Mouse (Mus musculus) hematopoietic multipotent progenitor cell, adult 10-12 weeks (in vitro differentiated cells): ENCODE measurements around the gene Gm9944. TPM values are rescaled to one million over a fixed set of nuclear protein-coding genes. Genes with fewer than 3 reads are reported as not detected.

Source experiments
- polyA plus RNA-seq: library from polyadenylated mRNA; stranded (reverse); fragments of >175 nt; gene quantifications from 2 replicates; pipeline ENCODE4 v1.2.3, GENCODE M21; 2012; ENCODE audit warnings: low replicate concordance

Gene Gm9944
- polyA plus RNA-seq: not detected in 2 replicates

DNA sequence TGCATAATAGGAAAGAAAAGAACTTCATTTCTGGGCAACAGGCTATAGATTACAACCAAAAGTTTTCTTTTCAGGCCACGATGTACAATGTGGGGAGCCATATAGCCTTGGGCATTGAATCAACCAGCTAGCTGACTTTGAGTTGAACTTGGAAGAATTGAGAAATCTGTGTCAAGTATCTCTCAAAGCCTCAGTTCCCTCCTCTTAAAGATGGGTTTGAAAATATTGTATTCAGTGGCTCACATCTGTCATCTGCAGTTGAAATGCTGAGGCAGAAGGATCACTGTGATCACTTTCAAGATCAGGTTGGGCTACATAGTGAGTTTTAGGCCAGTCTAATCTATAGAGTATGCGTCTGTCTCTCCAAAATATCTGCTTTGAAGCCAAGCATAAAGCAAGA lies at the start of gene Gm9944:
TSS of gene Gm9944 (minus strand) at position 101 of the 400 bp plus-strand sequence.

DNA sequence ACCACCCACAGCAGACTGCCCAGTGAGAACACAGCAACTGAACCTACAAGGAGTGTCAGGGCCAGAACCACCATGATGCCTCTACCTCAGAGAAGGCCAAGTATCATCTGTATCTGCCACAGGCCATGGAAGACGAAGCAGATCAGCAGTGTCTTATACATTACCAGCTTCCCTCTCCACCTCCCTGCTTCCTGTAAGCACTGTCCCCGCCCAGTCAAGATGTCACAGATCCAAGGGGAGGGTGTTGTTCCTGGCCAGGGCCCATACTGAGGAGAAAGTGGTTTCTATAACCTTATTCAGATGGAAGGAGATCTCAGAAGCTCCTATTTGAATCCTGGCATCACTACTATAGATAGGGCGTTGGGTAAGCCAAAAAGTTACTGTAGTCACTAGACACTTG lies 10.5 kb upstream of the Gm9944 start, which contains the start of gene Aadacl3:
TSS of gene Aadacl3 (minus strand) at position 101 of the 400 bp plus-strand sequence.

DNA sequence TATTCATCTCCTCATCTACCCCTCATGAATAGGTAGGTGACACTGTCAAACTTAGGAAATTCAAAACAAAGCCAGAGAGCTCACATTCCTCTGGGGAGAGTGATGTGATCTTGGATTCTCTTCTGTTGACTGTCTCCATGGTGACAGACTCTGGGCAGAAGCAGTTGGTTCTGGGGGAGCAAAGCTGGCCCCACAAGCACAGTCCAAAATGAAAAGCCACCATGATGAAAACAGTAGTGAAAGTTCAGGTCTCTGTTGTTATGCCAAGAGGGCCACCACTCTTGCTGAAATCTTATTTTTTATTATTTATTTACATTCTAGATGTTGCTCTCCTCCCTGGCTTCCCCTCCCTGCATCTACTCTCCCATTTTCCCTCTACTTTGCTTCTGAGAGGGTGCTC lies 14.4 kb downstream of the Gm9944 start, which contains the start of gene 1700012P22Rik:
TSS of gene 1700012P22Rik (minus strand) at position 101 of the 400 bp plus-strand sequence.

DNA sequence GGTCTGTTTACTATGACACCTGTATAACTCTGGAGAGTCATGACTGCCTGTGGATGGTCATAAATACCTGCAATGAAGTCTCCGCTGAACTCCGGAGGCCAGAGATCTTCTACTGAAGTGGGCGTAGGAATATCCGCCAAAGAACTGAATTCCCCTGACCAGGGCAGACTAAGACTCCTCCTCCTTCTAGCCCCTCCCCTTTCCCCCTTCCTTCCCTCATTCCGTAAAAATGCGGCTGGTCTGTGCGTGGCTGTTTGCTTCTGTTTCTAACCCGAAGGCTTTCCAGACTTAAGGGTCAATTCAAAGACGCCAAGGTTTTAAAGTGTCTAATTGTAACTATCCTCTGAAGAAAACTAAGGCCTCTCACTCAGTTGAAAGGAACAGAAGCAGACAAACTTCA lies 44.8 kb downstream of the Gm9944 start, which contains the start of gene Pramef12:
TSS of gene Pramef12 (minus strand) at position 175 of the 400 bp plus-strand sequence.

Other genes starting within 250 kb of the Gm9944 start
- gene C87977, start 240.0 kb downstream of the Gm9944 start, polyA plus RNA-seq: not detected in 2 replicates
- not detected in 2 replicates for gene Pramel5, start 172.8 kb downstream of the Gm9944 start, polyA plus RNA-seq
- gene Gm13128, start 123.1 kb downstream of the Gm9944 start, polyA plus RNA-seq: not detected in 2 replicates
- not detected in 2 replicates for gene Gm13119, start 95.4 kb downstream of the Gm9944 start, polyA plus RNA-seq
- not detected in 2 replicates for gene Pramef20, start 75.4 kb downstream of the Gm9944 start, polyA plus RNA-seq
- not detected in 2 replicates for gene Pramef12, start 44.9 kb downstream of the Gm9944 start, polyA plus RNA-seq
- not detected in 2 replicates for gene 1700012P22Rik, start 14.5 kb downstream of the Gm9944 start, polyA plus RNA-seq
- gene Aadacl3, start 10.4 kb upstream of the Gm9944 start, polyA plus RNA-seq: not detected in 2 replicates
- gene 9430007A20Rik, start 66.5 kb upstream of the Gm9944 start, polyA plus RNA-seq: not detected in 2 replicates
- not detected in 2 replicates for gene Gm13124, start 111.8 kb upstream of the Gm9944 start, polyA plus RNA-seq
- not detected in 2 replicates for gene Aadacl4, start 160.4 kb upstream of the Gm9944 start, polyA plus RNA-seq
- gene Gm436, start 233.1 kb upstream of the Gm9944 start, polyA plus RNA-seq: not detected in 2 replicates